Mouse (Mus musculus): ENCODE results near the gene Tcf7l2. TPM values are rescaled to one million over a fixed set of nuclear protein-coding genes. Genes with fewer than 3 reads are reported as not detected.

Gene Tcf7l2
- polyA plus RNA-seq, 1 experiment from 2014 or later, result 108 TPM

GRCm38 (mm10) chr19:55953207-55953606, 211.6 kb downstream of the Tcf7l2 start:
- H3K9me3 ChIP-seq (replicated peaks), result no peaks in the 10 kb centered on the region
- no peak overlapping the region for H3K4me2 ChIP-seq (replicated peaks)
- H3K9ac ChIP-seq, result no peak overlapping the region
- H3K4me3 ChIP-seq (replicated peaks), result no peak overlapping the region
- H3K36me3 ChIP-seq, result no peaks in the 10 kb centered on the region
- no peaks in the 10 kb centered on the region for H3K27me3 ChIP-seq
- 52% methylated on average over 3 of the region's 3 CpGs for WGBS
- ATAC-seq (ENCODE audit: insufficient number of reproducible peaks, low FRiP score, low TSS enrichment, low read depth), result no peak; the same call in 1 of the 2 replicates
- peaks cover 10% of the 10 kb centered on the region for H3K4me1 ChIP-seq
- no peak overlapping the region for H3K27ac ChIP-seq (replicated peaks)

DNA sequence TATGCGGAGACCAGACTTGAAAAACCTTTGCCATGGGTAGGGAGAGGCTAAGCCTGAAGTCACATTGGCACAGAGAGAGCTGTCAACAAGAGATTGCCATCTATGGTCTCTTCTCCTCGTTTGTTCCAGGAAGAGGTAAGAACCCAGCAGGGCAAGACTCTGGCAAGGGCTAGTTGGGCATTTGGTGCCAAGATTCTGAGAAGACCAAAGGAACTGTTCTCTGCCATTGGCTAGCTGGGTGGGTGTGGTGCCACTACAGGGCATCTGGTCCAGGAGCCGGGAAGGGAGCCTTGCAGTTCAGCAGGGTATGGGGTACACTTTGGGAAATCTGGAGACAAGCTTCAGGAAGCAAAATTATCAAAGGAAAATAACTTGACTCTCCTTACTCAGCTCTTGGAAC, 213.5 kb downstream of the Tcf7l2 start:
- Histone ChIP-seq H3K4me1 (peaks cover 10% of the 10 kb centered on the region), H3K4me3 (replicated peaks) (no peak overlapping the region), H3K9me3 (replicated peaks) (no peaks in the 10 kb centered on the region), H3K9ac (no peak overlapping the region), H3K27ac (replicated peaks) (no peak overlapping the region), H3K27me3 (no peaks in the 10 kb centered on the region), H3K4me2 (replicated peaks) (no peak overlapping the region), H3K36me3 (no peaks in the 10 kb centered on the region)
- ATAC-seq (ENCODE audit: insufficient number of reproducible peaks, low FRiP score, low TSS enrichment, low read depth), result no peak
- WGBS, result 79% methylated on average over 3 of the region's 3 CpGs

GRCm38 (mm10) chr19:55956745-55957144, 215.1 kb downstream of the Tcf7l2 start:
- Histone ChIP-seq H3K4me1 (peaks cover 10% of the 10 kb centered on the region), H3K9ac (no peak overlapping the region), H3K4me3 (replicated peaks) (no peak overlapping the region), H3K36me3 (no peaks in the 10 kb centered on the region), H3K27me3 (no peaks in the 10 kb centered on the region), H3K27ac (replicated peaks) (no peak overlapping the region), H3K9me3 (replicated peaks) (no peaks in the 10 kb centered on the region), H3K4me2 (replicated peaks) (no peak overlapping the region)
- ATAC-seq (ENCODE audit: insufficient number of reproducible peaks, low FRiP score, low TSS enrichment, low read depth), result no peak
- WGBS, result 86% methylated on average over 6 of the region's 6 CpGs

DNA sequence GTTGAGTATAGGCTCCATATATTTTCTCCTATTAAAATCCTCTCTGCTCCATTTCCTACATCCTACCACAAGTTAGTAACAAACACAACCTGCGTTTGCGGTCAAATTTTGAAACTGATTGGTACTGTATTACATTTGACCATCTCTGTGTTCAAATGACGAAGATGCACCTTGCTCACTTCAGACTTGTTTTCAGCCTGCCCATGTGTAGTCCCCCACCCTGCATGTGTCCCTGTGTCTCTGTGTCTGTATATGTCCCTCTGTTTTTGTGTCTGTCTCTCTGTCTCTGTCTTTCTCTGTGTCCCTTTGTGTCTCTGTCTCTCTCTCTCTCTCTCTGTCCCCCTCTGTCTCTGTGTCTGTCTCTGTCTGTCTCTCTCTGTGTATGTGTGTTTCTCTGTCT, 222.8 kb downstream of the Tcf7l2 start:
- 95% methylated on average over 3 of the region's 3 CpGs for WGBS
- Histone ChIP-seq H3K4me2 (replicated peaks) (no peak overlapping the region), H3K36me3 (no peaks in the 10 kb centered on the region), H3K27ac (replicated peaks) (no peak overlapping the region), H3K9me3 (replicated peaks) (no peaks in the 10 kb centered on the region), H3K4me3 (replicated peaks) (no peak overlapping the region), H3K27me3 (0 out of 2 replicates have a peak, but pooled peaks cover 3% of the 10 kb centered on the region), H3K4me1 (no peaks in the 10 kb centered on the region), H3K9ac (no peak overlapping the region)
- no peak for ATAC-seq (ENCODE audit: insufficient number of reproducible peaks, low FRiP score, low TSS enrichment, low read depth)

- Histone ChIP-seq H3K4me3 (replicated peaks) (no peak overlapping the region), H3K36me3 (no peaks in the 10 kb centered on the region), H3K4me2 (replicated peaks) (no peak overlapping the region), H3K9me3 (replicated peaks) (no peaks in the 10 kb centered on the region), H3K27me3 (0 out of 2 replicates have a peak, but pooled peaks cover 3% of the 10 kb centered on the region), H3K4me1 (peaks cover 12% of the 10 kb centered on the region; the same call in 1 of the 2 replicates), H3K27ac (replicated peaks) (no peak overlapping the region), H3K9ac (no peak overlapping the region)
- no peak for ATAC-seq (ENCODE audit: insufficient number of reproducible peaks, low FRiP score, low TSS enrichment, low read depth)
- WGBS, result 42% methylated on average over 7 of the region's 7 CpGs
These were observed 224.4 kb downstream of the Tcf7l2 start for GRCm38 (mm10) chr19:55966066-55966465.

DNA sequence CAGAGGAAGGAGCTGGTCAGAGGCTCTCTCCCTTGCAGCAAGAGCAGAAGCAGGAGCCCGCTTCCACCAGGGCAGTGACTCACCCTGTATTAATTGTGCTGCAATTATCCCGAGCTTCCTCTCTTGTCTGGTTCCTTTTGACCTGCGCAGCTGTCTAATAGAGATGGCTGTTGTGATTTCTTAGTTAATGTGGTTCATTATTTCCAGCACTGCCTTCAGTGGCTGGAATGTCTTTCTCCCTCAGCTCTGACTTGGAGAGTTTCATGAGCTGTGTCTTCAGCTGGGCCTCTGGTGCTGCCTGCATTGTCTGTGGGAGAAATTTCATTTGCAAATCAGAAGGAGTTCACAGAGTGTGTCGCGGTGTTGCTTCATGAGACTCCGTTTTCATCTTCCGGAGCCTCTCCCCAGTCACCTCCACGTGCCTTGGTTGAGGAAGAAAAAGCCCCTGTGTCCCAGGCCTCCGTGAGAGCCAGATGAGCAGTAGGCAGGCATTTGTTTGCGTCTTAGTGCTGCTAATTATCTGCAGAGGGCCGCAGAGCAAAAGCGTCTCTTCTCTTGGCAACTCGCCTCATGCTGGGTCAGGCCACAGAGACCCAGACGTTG, 228.4 kb downstream of the Tcf7l2 start:
- ATAC-seq (ENCODE audit: insufficient number of reproducible peaks, low FRiP score, low TSS enrichment, low read depth), result no peak
- Histone ChIP-seq H3K27ac (replicated peaks) (peak overlapping the region; percentile 6; the same call in 1 of the 2 replicates), H3K36me3 (no peaks in the 10 kb centered on the region), H3K9me3 (replicated peaks) (no peaks in the 10 kb centered on the region), H3K4me3 (replicated peaks) (no peak overlapping the region), H3K9ac (no peak overlapping the region), H3K4me1 (peaks cover 12% of the 10 kb centered on the region; the same call in 1 of the 2 replicates), H3K4me2 (replicated peaks) (no peak overlapping the region), H3K27me3 (0 out of 2 replicates have a peak, but pooled peaks cover 3% of the 10 kb centered on the region)
- 18% methylated on average over 14 of the region's 14 CpGs for WGBS

- no peaks in the 10 kb centered on the region for H3K27me3 ChIP-seq
- no peak overlapping the region for H3K27ac ChIP-seq (replicated peaks)
- no peaks in the 10 kb centered on the region for H3K36me3 ChIP-seq
- no peak overlapping the region for H3K4me3 ChIP-seq (replicated peaks)
- no peak overlapping the region for H3K9ac ChIP-seq
- WGBS, result 81% methylated on average over 9 of the region's 9 CpGs
- H3K4me1 ChIP-seq, result no peaks in the 10 kb centered on the region
- no peak for ATAC-seq (ENCODE audit: insufficient number of reproducible peaks, low FRiP score, low TSS enrichment, low read depth)
- H3K4me2 ChIP-seq (replicated peaks), result no peak overlapping the region
- no peaks in the 10 kb centered on the region for H3K9me3 ChIP-seq (replicated peaks)
These were observed 234.5 kb downstream of the Tcf7l2 start for GRCm38 (mm10) chr19:55976073-55976472.

Data from embryonic facial prominence, embryonic 15.5 days (tissue).